Mouse (Mus musculus) hindbrain, embryonic 10.5 days (tissue): ENCODE data around the gene Slc25a47. TPM values are rescaled to one million over a fixed set of nuclear protein-coding genes. Genes with fewer than 3 reads are reported as not detected.
A peak's percentile ranks its signal among the peaks of the same experiment; 100 is the strongest.

Experiments
- DNase-seq: peaks from one replicate; pipeline ENCODE4 v3.0.0-alpha.2; 2017; ENCODE audit warnings: low spot score
- H3K27ac ChIP-seq: fragments of 300-500 bp; sonication (generic); 2 replicates; pipeline ENCODE4 v1.5.1; 2016; ENCODE audit warnings: mild to moderate bottlenecking, moderate library complexity
- H3K27me3 ChIP-seq: fragments of 300-500 bp; sonication (generic); 2 replicates; pipeline ENCODE4 v1.6.1; 2016; ENCODE audit warnings: mild to moderate bottlenecking; ENCODE audit not compliant: poor library complexity, insufficient read depth, severe bottlenecking
- H3K36me3 ChIP-seq: fragments of 300-500 bp; sonication (generic); 2 replicates; pipeline ENCODE4 v1.6.1; 2016; ENCODE audit warnings: mild to moderate bottlenecking, moderate library complexity
- H3K4me1 ChIP-seq: fragments of 300-500 bp; sonication (generic); replicated peaks from 2 replicates; pipeline ENCODE4 v1.6.1; 2016; ENCODE audit warnings: mild to moderate bottlenecking
- H3K4me3 ChIP-seq: fragments of 300-500 bp; sonication (generic); 2 replicates; pipeline ENCODE4 v1.5.1; 2016; ENCODE audit warnings: mild to moderate bottlenecking, moderate library complexity
- H3K9me3 ChIP-seq: fragments of 300-500 bp; sonication (generic); 2 replicates; pipeline ENCODE4 v1.6.1; 2016; ENCODE audit warnings: mild to moderate bottlenecking, moderate library complexity
- WGBS: fragments of 180-500 bp; shearing (Covaris S2); methylation state at CpG from one replicate; pipeline ENCODE4 v1.1.7; 2016; 5-methylcytosine and 5-hydroxymethylcytosine counted together
- polyA plus RNA-seq: library from polyadenylated mRNA; unstranded; fragments of >200 nt; fragmentation: Nextera tagmentation; extraction: Ambion mirVana; gene quantifications from 2 replicates; pipeline ENCODE4 v1.2.1, GENCODE M21; 2016

Slc25a47 gene
- 10.3 and 14.2 TPM in 2 replicates for polyA plus RNA-seq

GRCm38 (mm10) chr12:108835840-108836409, at the start of gene Slc25a47, which contains the start of gene Slc25a29:
Gene Slc25a47 (plus strand): TSS chr12:108836046.
Gene Slc25a29 (minus strand): TSS chr12:108835883.
- Histone ChIP-seq H3K9me3 (no peaks in the 10 kb centered on the region), H3K27me3 (peaks cover 11% of the 10 kb centered on the region; the same call in 1 of the 2 replicates), H3K4me3 (peak within 1 kb of the TSS; percentile 66), H3K36me3 (peaks cover 43% of the 10 kb centered on the region), H3K27ac (peak within 1 kb of the TSS; percentile 92), H3K4me1 (peaks cover 56% of the 10 kb centered on the region)
- peak; percentile 96 for DNase-seq
- under 1% methylated on average over 52 of the region's 53 CpGs for WGBS

- no peaks in the 10 kb centered on the region for H3K27me3 ChIP-seq
- H3K4me1 ChIP-seq = peaks cover 14% of the 10 kb centered on the region
- H3K9me3 ChIP-seq = peaks cover 17% of the 10 kb centered on the region
- H3K4me3 ChIP-seq = no peak overlapping the region
- no peak for DNase-seq
- WGBS = 93% methylated on average over 2 of the region's 2 CpGs
- peaks cover 47% of the 10 kb centered on the region for H3K36me3 ChIP-seq
- no peak overlapping the region for H3K27ac ChIP-seq
These were observed 48.5 kb upstream of the Slc25a47 start for GRCm38 (mm10) chr12:108787329-108787728.

GRCm38 (mm10) chr12:108792152-108792545, 43.7 kb upstream of the Slc25a47 start:
- Histone ChIP-seq H3K27ac (peak overlapping the region; percentile 97), H3K4me1 (peaks cover 36% of the 10 kb centered on the region), H3K27me3 (no peaks in the 10 kb centered on the region), H3K36me3 (peaks cover 13% of the 10 kb centered on the region), H3K4me3 (peak overlapping the region; percentile 97), H3K9me3 (no peaks in the 10 kb centered on the region)
- under 1% methylated on average over 52 of the region's 52 CpGs for WGBS
- peak; percentile 80 for DNase-seq

- peaks cover 12% of the 10 kb centered on the region for H3K36me3 ChIP-seq
- peak; percentile 98 for DNase-seq
- peaks cover 36% of the 10 kb centered on the region for H3K4me1 ChIP-seq
- WGBS = under 1% methylated on average over 105 of the region's 127 CpGs
- H3K27ac ChIP-seq = peak within 1 kb of the TSS; percentile 97
- peak within 1 kb of the TSS; percentile 97 for H3K4me3 ChIP-seq
- H3K27me3 ChIP-seq = no peaks in the 10 kb centered on the region
- H3K9me3 ChIP-seq = no peaks in the 10 kb centered on the region
These were observed 43.0 kb upstream of the Slc25a47 start, which contains the start of gene Yy1 for GRCm38 (mm10) chr12:108792546-108793452. Gene Yy1 (plus strand): TSS chr12:108792973.

GRCm38 (mm10) chr12:108793453-108793941, 42.3 kb upstream of the Slc25a47 start:
- WGBS = under 1% methylated on average over 68 of the region's 71 CpGs
- Histone ChIP-seq H3K36me3 (peaks cover 12% of the 10 kb centered on the region), H3K27ac (peak overlapping the region; percentile 97)

GRCm38 (mm10) chr12:108794078-108794711, 41.7 kb upstream of the Slc25a47 start:
- under 1% methylated on average over 94 of the region's 94 CpGs for WGBS
- Histone ChIP-seq H3K9me3 (no peaks in the 10 kb centered on the region), H3K4me1 (peaks cover 36% of the 10 kb centered on the region), H3K4me3 (peak overlapping the region; percentile 97), H3K27ac (peak overlapping the region; percentile 97), H3K27me3 (no peaks in the 10 kb centered on the region), H3K36me3 (peaks cover 16% of the 10 kb centered on the region)
- peak; percentile 83 for DNase-seq

More at GRCm38 (mm10) chr12:108793453-108793941, 42.3 kb upstream of the Slc25a47 start:
- H3K27me3 ChIP-seq = no peaks in the 10 kb centered on the region
- peak overlapping the region; percentile 97 for H3K4me3 ChIP-seq
- DNase-seq = peak; percentile 38
- H3K4me1 ChIP-seq = peaks cover 36% of the 10 kb centered on the region
- H3K9me3 ChIP-seq = no peaks in the 10 kb centered on the region

GRCm38 (mm10) chr12:108794979-108795537, 40.8 kb upstream of the Slc25a47 start:
- no peaks in the 10 kb centered on the region for H3K27me3 ChIP-seq
- H3K4me1 ChIP-seq = peaks cover 40% of the 10 kb centered on the region
- 32% methylated on average over 9 of the region's 9 CpGs for WGBS
- H3K36me3 ChIP-seq = peaks cover 23% of the 10 kb centered on the region
- no peaks in the 10 kb centered on the region for H3K9me3 ChIP-seq
- H3K4me3 ChIP-seq = peak overlapping the region; percentile 97
- DNase-seq = no peak
- H3K27ac ChIP-seq = peak overlapping the region; percentile 97

- Histone ChIP-seq H3K36me3 (peaks cover 37% of the 10 kb centered on the region), H3K4me3 (no peak overlapping the region), H3K27ac (no peak overlapping the region), H3K27me3 (no peaks in the 10 kb centered on the region), H3K9me3 (no peaks in the 10 kb centered on the region), H3K4me1 (peaks cover 18% of the 10 kb centered on the region)
- 83% methylated on average over 2 of the region's 2 CpGs for WGBS
- no peak for DNase-seq
These were observed 34.2 kb upstream of the Slc25a47 start for GRCm38 (mm10) chr12:108801613-108802012.

GRCm38 (mm10) chr12:108804388-108804787, 31.5 kb upstream of the Slc25a47 start:
- Histone ChIP-seq H3K27me3 (no peaks in the 10 kb centered on the region), H3K9me3 (no peaks in the 10 kb centered on the region), H3K4me1 (peaks cover 15% of the 10 kb centered on the region), H3K27ac (no peak overlapping the region), H3K4me3 (no peak overlapping the region), H3K36me3 (peaks cover 51% of the 10 kb centered on the region)
- DNase-seq = no peak
- WGBS = 94% methylated on average over 2 of the region's 2 CpGs

- H3K36me3 ChIP-seq = peaks cover 51% of the 10 kb centered on the region
- DNase-seq = no peak
These were observed 27.4 kb upstream of the Slc25a47 start for GRCm38 (mm10) chr12:108808465-108808864.

GRCm38 (mm10) chr12:108809771-108810170, 26.1 kb upstream of the Slc25a47 start:
- Histone ChIP-seq H3K27me3 (no peaks in the 10 kb centered on the region), H3K4me3 (no peak overlapping the region), H3K36me3 (peaks cover 64% of the 10 kb centered on the region), H3K4me1 (no peaks in the 10 kb centered on the region), H3K27ac (no peak overlapping the region), H3K9me3 (no peaks in the 10 kb centered on the region)
- no peak for DNase-seq
- WGBS = 96% methylated on average over 1 of the region's 1 CpGs

More at GRCm38 (mm10) chr12:108808465-108808864, 27.4 kb upstream of the Slc25a47 start:
- Histone ChIP-seq H3K27me3 (no peaks in the 10 kb centered on the region), H3K4me3 (no peak overlapping the region), H3K4me1 (no peaks in the 10 kb centered on the region), H3K27ac (no peak overlapping the region), H3K9me3 (no peaks in the 10 kb centered on the region)
- 92% methylated on average over 2 of the region's 2 CpGs for WGBS

GRCm38 (mm10) chr12:108810309-108810708, 25.5 kb upstream of the Slc25a47 start:
- H3K4me3 ChIP-seq = no peak overlapping the region
- no peak overlapping the region for H3K27ac ChIP-seq
- H3K27me3 ChIP-seq = no peaks in the 10 kb centered on the region
- no peak for DNase-seq
- H3K4me1 ChIP-seq = no peaks in the 10 kb centered on the region
- no peaks in the 10 kb centered on the region for H3K9me3 ChIP-seq
- 94% methylated on average over 7 of the region's 7 CpGs for WGBS
- peaks cover 69% of the 10 kb centered on the region for H3K36me3 ChIP-seq
